Mouse (Mus musculus) monocyte, adult 5-6 weeks (primary cell): ENCODE data around the gene Eid3. TPM values are rescaled to one million over a fixed set of nuclear protein-coding genes. Genes with fewer than 3 reads are reported as not detected.

Experiments used
- ATAC-seq: fragments of 153-309, 156-312 bp; replicated peaks from 2 replicates; pipeline ENCODE4 v1.8.0; 2017; ENCODE audit warnings: mild to moderate bottlenecking; ENCODE audit not compliant: low TSS enrichment, insufficient number of reproducible peaks, severe bottlenecking, poor library complexity, low FRiP score
- total RNA-seq: library from RNA; stranded (forward); fragments of 200-1000, 200-491, 200-594 nt; gene quantifications from 3 replicates; pipeline ENCODE4 v1.2.3, GENCODE M21; 2017

The Eid3 gene
- total RNA-seq, 1 experiment from 2014 or later, result 18.2 TPM

GRCm38 (mm10) chr10:82899810-82900421 is 33.5 kb downstream of the Eid3 start:
- peak; percentile 67 for ATAC-seq

GRCm38 (mm10) chr10:82900546-82900945 is 34.1 kb downstream of the Eid3 start:
- ATAC-seq, result no peak

- peak; percentile 59 for ATAC-seq
Measured at GRCm38 (mm10) chr10:82901436-82901835, 35.0 kb downstream of the Eid3 start.

- ATAC-seq, result no peak
Measured at GRCm38 (mm10) chr10:82908526-82908925, 42.1 kb downstream of the Eid3 start.

- ATAC-seq, result peak; percentile 42
Measured at GRCm38 (mm10) chr10:82909382-82909781, 43.0 kb downstream of the Eid3 start.

GRCm38 (mm10) chr10:82910198-82910597 is 43.8 kb downstream of the Eid3 start:
- no peak for ATAC-seq

DNA sequence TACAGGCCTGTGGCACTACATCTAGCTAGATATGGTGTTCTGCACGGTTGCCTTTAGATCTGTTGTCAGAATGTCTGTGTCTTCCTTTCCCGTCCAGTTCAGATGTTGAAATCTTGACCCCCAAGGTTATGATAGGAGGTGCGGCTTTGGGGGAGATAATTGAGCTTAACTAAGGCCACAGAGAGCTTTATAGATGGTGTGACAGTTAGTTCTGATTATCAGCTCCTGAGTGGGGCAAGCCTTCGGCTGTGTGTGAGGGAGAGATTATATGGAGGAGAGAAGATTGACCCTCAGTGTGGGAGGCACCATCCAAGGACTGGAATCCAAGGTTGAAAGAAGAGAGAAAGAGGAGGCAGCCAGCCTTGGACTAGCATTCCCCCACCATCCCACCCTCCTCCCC is 46.8 kb downstream of the Eid3 start:
- no peak for ATAC-seq

- 0 out of 2 replicates have a peak, but pooled peaks have one; percentile 9 for ATAC-seq
Measured at GRCm38 (mm10) chr10:82913772-82914171, 47.3 kb downstream of the Eid3 start.

Other genes starting within 250 kb of the Eid3 start
- gene 1190007I07Rik, start 243.4 kb upstream of the Eid3 start, total RNA-seq, result 14.7 to 25.2 TPM in 2 of 3 replicates, not detected in the other
- gene Tdg, start 236.8 kb upstream of the Eid3 start, total RNA-seq, result 41.6 to 49.1 TPM (median 46.9 TPM) in 3 replicates
- 1.2 TPM in 1 of 3 replicates, not detected in the others for gene Glt8d2, start 176.0 kb upstream of the Eid3 start, total RNA-seq
- 35.4 to 71.3 TPM (median 52.3 TPM) in 3 replicates for gene Hcfc2, start 170.5 kb upstream of the Eid3 start, total RNA-seq
- gene Nfyb, start 102.5 kb upstream of the Eid3 start, total RNA-seq, result 66.8 to 95.1 TPM (median 91.5 TPM) in 3 replicates
- 68.5 to 96.1 TPM (median 73.4 TPM) in 3 replicates for gene Txnrd1, start 32.7 kb upstream of the Eid3 start, total RNA-seq
- 9.0 to 18.3 TPM (median 9.7 TPM) in 3 replicates for gene Chst11, start 118.9 kb downstream of the Eid3 start, total RNA-seq